Mouse (Mus musculus): Measurements from ENCODE around the gene Syt7. TPM values are rescaled to one million over a fixed set of nuclear protein-coding genes. Genes with fewer than 3 reads are reported as not detected.

Gene Syt7
- polyA plus RNA-seq, 1 experiment from 2014 or later: 0.84 TPM

DNA sequence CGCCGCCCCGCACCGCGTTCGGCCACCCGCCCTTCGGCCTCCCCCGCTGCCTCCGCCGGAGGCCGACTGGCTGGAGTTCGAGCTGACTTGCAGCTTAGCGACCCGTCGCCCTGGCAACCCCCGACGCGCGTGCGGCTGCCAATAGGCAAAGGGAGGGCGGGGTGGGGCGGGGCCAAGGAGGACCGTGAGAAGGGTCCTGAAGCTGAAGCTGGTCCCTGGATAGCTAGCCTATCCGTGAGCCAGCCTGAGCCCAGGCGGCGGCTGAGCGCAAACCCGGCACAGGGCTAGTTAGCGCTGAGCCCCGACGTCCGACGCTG, 68.6 kb downstream of the Syt7 start:
- Histone ChIP-seq H3K4me2 (ENCODE audit: low read depth, low read length) (peak overlapping the region; percentile 70), H3K9ac (ENCODE audit: low read length) (peak overlapping the region; percentile 64), H3K36me3 (ENCODE audit: control insufficient read depth, insufficient read depth, low read length) (no peaks in the 10 kb centered on the region), H3K4me1 (ENCODE audit: control insufficient read depth, insufficient read depth, low read length) (peaks cover 16% of the 10 kb centered on the region), H3K4me3 (replicated peaks; ENCODE audit: low read length) (peak overlapping the region; percentile 49), H3K9me3 (replicated peaks; ENCODE audit: control insufficient read depth, low read length) (no peaks in the 10 kb centered on the region), H3K27me3 (ENCODE audit: control insufficient read depth, insufficient read depth, low read length) (peaks cover 75% of the 10 kb centered on the region), H3K27ac (ENCODE audit: low read length) (no peak overlapping the region)
- 1% methylated on average over 33 of the region's 34 CpGs for WGBS
- ATAC-seq (ENCODE audit: insufficient read depth, low FRiP score): peak; percentile 83

GRCm38 (mm10) chr19:10458096-10458495, 69.2 kb downstream of the Syt7 start:
- no peak for ATAC-seq (ENCODE audit: insufficient read depth, low FRiP score)
- Histone ChIP-seq H3K27me3 (ENCODE audit: control insufficient read depth, insufficient read depth, low read length) (peaks cover 78% of the 10 kb centered on the region), H3K4me2 (ENCODE audit: low read depth, low read length) (peak overlapping the region; percentile 70), H3K9me3 (replicated peaks; ENCODE audit: control insufficient read depth, low read length) (no peaks in the 10 kb centered on the region), H3K27ac (ENCODE audit: low read length) (no peak overlapping the region), H3K36me3 (ENCODE audit: control insufficient read depth, insufficient read depth, low read length) (no peaks in the 10 kb centered on the region), H3K9ac (ENCODE audit: low read length) (no peak overlapping the region; the same call in 1 of the 2 replicates), H3K4me3 (replicated peaks; ENCODE audit: low read length) (peak overlapping the region; percentile 49), H3K4me1 (ENCODE audit: control insufficient read depth, insufficient read depth, low read length) (peaks cover 16% of the 10 kb centered on the region)
- WGBS: 11% methylated on average over 8 of the region's 8 CpGs

- Histone ChIP-seq H3K4me1 (ENCODE audit: control insufficient read depth, insufficient read depth, low read length) (peaks cover 16% of the 10 kb centered on the region), H3K27me3 (ENCODE audit: control insufficient read depth, insufficient read depth, low read length) (peaks cover 70% of the 10 kb centered on the region), H3K4me3 (replicated peaks; ENCODE audit: low read length) (no peak overlapping the region), H3K27ac (ENCODE audit: low read length) (no peak overlapping the region), H3K4me2 (ENCODE audit: low read depth, low read length) (no peak overlapping the region), H3K36me3 (ENCODE audit: control insufficient read depth, insufficient read depth, low read length) (no peaks in the 10 kb centered on the region), H3K9ac (ENCODE audit: low read length) (no peak overlapping the region), H3K9me3 (replicated peaks; ENCODE audit: control insufficient read depth, low read length) (no peaks in the 10 kb centered on the region)
- ATAC-seq (ENCODE audit: insufficient read depth, low FRiP score): no peak
- WGBS: 58% methylated on average over 11 of the region's 11 CpGs
Observed at GRCm38 (mm10) chr19:10459907-10460306, 71.0 kb downstream of the Syt7 start.

GRCm38 (mm10) chr19:10461584-10461983, 72.7 kb downstream of the Syt7 start:
- H3K9me3 ChIP-seq (replicated peaks; ENCODE audit: control insufficient read depth, low read length): no peaks in the 10 kb centered on the region
- H3K9ac ChIP-seq (ENCODE audit: low read length): no peak overlapping the region
- H3K4me2 ChIP-seq (ENCODE audit: low read depth, low read length): no peak overlapping the region
- H3K36me3 ChIP-seq (ENCODE audit: control insufficient read depth, insufficient read depth, low read length): no peaks in the 10 kb centered on the region
- peaks cover 54% of the 10 kb centered on the region for H3K27me3 ChIP-seq (ENCODE audit: control insufficient read depth, insufficient read depth, low read length)
- H3K27ac ChIP-seq (ENCODE audit: low read length): no peak overlapping the region
- H3K4me1 ChIP-seq (ENCODE audit: control insufficient read depth, insufficient read depth, low read length): peaks cover 12% of the 10 kb centered on the region
- no peak overlapping the region for H3K4me3 ChIP-seq (replicated peaks; ENCODE audit: low read length)
- 36% methylated on average over 7 of the region's 7 CpGs for WGBS
- no peak for ATAC-seq (ENCODE audit: insufficient read depth, low FRiP score)

DNA sequence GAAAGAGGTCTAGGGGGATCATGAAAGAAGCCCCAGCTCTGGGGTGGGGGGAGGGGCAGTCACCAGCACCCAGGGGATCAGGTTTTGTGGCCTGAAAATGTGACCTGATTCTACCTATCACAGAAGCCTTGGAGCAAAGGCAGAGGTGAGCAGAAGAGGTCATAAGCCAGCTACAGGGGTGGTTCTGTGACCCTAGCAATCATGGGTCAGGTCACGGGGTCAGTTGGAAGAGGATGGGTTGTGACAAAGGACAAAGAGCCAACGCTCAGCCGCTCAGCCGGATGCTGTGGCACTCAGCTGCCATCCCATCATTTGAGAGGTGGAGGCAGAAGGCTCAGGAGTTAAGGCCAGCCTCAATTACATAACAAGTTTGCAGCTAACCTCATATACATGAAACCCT, 75.5 kb downstream of the Syt7 start:
- ATAC-seq (ENCODE audit: insufficient read depth, low FRiP score): no peak
- Histone ChIP-seq H3K4me3 (replicated peaks; ENCODE audit: low read length) (no peak overlapping the region), H3K27ac (ENCODE audit: low read length) (no peak overlapping the region), H3K36me3 (ENCODE audit: control insufficient read depth, insufficient read depth, low read length) (no peaks in the 10 kb centered on the region), H3K9ac (ENCODE audit: low read length) (no peak overlapping the region), H3K27me3 (ENCODE audit: control insufficient read depth, insufficient read depth, low read length) (peaks cover 31% of the 10 kb centered on the region), H3K4me2 (ENCODE audit: low read depth, low read length) (no peak overlapping the region), H3K9me3 (replicated peaks; ENCODE audit: control insufficient read depth, low read length) (no peaks in the 10 kb centered on the region), H3K4me1 (ENCODE audit: control insufficient read depth, insufficient read depth, low read length) (0 out of 2 replicates have a peak, but pooled peaks cover 7% of the 10 kb centered on the region)
- 37% methylated on average over 4 of the region's 4 CpGs for WGBS

GRCm38 (mm10) chr19:10469171-10469658, 80.3 kb downstream of the Syt7 start:
- H3K9ac ChIP-seq (ENCODE audit: low read length): no peak overlapping the region
- H3K27me3 ChIP-seq (ENCODE audit: control insufficient read depth, insufficient read depth, low read length): no peaks in the 10 kb centered on the region
- 0 out of 2 replicates have a peak, but pooled peaks cover 4% of the 10 kb centered on the region for H3K4me1 ChIP-seq (ENCODE audit: control insufficient read depth, insufficient read depth, low read length)
- ATAC-seq (ENCODE audit: insufficient read depth, low FRiP score): no peak
- WGBS: 32% methylated on average over 8 of the region's 8 CpGs
- no peak overlapping the region for H3K4me3 ChIP-seq (replicated peaks; ENCODE audit: low read length)
- no peaks in the 10 kb centered on the region for H3K9me3 ChIP-seq (replicated peaks; ENCODE audit: control insufficient read depth, low read length)
- no peak overlapping the region for H3K4me2 ChIP-seq (ENCODE audit: low read depth, low read length)
- H3K36me3 ChIP-seq (ENCODE audit: control insufficient read depth, insufficient read depth, low read length): no peaks in the 10 kb centered on the region
- no peak overlapping the region for H3K27ac ChIP-seq (ENCODE audit: low read length)

GRCm38 (mm10) chr19:10472958-10473357, 84.1 kb downstream of the Syt7 start:
- H3K4me2 ChIP-seq (ENCODE audit: low read depth, low read length): no peak overlapping the region
- H3K27me3 ChIP-seq (ENCODE audit: control insufficient read depth, insufficient read depth, low read length): no peaks in the 10 kb centered on the region
- 74% methylated on average over 3 of the region's 3 CpGs for WGBS
- no peaks in the 10 kb centered on the region for H3K36me3 ChIP-seq (ENCODE audit: control insufficient read depth, insufficient read depth, low read length)
- no peak overlapping the region for H3K9ac ChIP-seq (ENCODE audit: low read length)
- H3K27ac ChIP-seq (ENCODE audit: low read length): no peak overlapping the region
- no peak overlapping the region for H3K4me3 ChIP-seq (replicated peaks; ENCODE audit: low read length)
- H3K4me1 ChIP-seq (ENCODE audit: control insufficient read depth, insufficient read depth, low read length): 0 out of 2 replicates have a peak, but pooled peaks cover 4% of the 10 kb centered on the region
- no peak for ATAC-seq (ENCODE audit: insufficient read depth, low FRiP score)
- no peaks in the 10 kb centered on the region for H3K9me3 ChIP-seq (replicated peaks; ENCODE audit: control insufficient read depth, low read length)

GRCm38 (mm10) chr19:10473779-10474178, 84.9 kb downstream of the Syt7 start:
- Histone ChIP-seq H3K4me1 (ENCODE audit: control insufficient read depth, insufficient read depth, low read length) (0 out of 2 replicates have a peak, but pooled peaks cover 4% of the 10 kb centered on the region), H3K36me3 (ENCODE audit: control insufficient read depth, insufficient read depth, low read length) (no peaks in the 10 kb centered on the region), H3K27ac (ENCODE audit: low read length) (no peak overlapping the region), H3K4me2 (ENCODE audit: low read depth, low read length) (no peak overlapping the region), H3K4me3 (replicated peaks; ENCODE audit: low read length) (no peak overlapping the region), H3K27me3 (ENCODE audit: control insufficient read depth, insufficient read depth, low read length) (no peaks in the 10 kb centered on the region), H3K9ac (ENCODE audit: low read length) (no peak overlapping the region), H3K9me3 (replicated peaks; ENCODE audit: control insufficient read depth, low read length) (no peaks in the 10 kb centered on the region)
- ATAC-seq (ENCODE audit: insufficient read depth, low FRiP score): no peak
- WGBS: 16% methylated on average over 6 of the region's 6 CpGs

- Histone ChIP-seq H3K9me3 (replicated peaks; ENCODE audit: control insufficient read depth, low read length) (no peaks in the 10 kb centered on the region), H3K36me3 (ENCODE audit: control insufficient read depth, insufficient read depth, low read length) (no peaks in the 10 kb centered on the region), H3K27ac (ENCODE audit: low read length) (no peak overlapping the region), H3K4me1 (ENCODE audit: control insufficient read depth, insufficient read depth, low read length) (peaks cover 7% of the 10 kb centered on the region; the same call in 1 of the 2 replicates), H3K4me2 (ENCODE audit: low read depth, low read length) (no peak overlapping the region), H3K27me3 (ENCODE audit: control insufficient read depth, insufficient read depth, low read length) (no peaks in the 10 kb centered on the region), H3K9ac (ENCODE audit: low read length) (no peak overlapping the region), H3K4me3 (replicated peaks; ENCODE audit: low read length) (no peak overlapping the region)
- ATAC-seq (ENCODE audit: insufficient read depth, low FRiP score): no peak
- WGBS: 54% methylated on average over 4 of the region's 4 CpGs
Observed at GRCm38 (mm10) chr19:10479541-10479940, 90.7 kb downstream of the Syt7 start.

All from stomach, embryonic 16.5 days (tissue).